Mouse (Mus musculus) spleen, postnatal 14 days (tissue): Measurements from ENCODE around the gene Usp15.

ENCODE experiments used
- DNase-seq, 2 experiments: peaks; one replicate each; pipeline ENCODE4 v3.0.0; 2021 to 2022; ENCODE audit warnings: low spot score in 2 of 2

The Usp15 gene

GRCm38 (mm10) chr10:123175771-123176170, 21.0 kb downstream of the Usp15 start:
- no peak for DNase-seq

DNA sequence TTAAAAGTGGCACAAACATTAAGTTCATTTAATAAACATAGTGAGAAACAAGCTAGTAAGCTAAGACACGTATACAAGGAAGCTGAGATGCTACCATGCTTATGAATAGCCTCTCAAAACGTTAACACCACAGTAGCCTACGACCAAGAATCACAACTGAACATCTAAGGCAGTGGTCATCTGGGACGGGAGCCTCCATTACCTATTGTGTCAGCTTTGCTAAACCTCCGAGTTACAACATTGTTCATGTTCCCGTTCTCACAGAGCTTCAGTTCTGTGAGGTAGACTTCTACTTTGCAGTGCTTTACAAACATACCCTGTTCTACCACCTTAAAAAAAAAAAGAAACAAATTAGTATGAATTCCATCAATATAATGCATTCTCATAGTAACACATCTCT, 25.9 kb downstream of the Usp15 start:
- no peak for DNase-seq

DNA sequence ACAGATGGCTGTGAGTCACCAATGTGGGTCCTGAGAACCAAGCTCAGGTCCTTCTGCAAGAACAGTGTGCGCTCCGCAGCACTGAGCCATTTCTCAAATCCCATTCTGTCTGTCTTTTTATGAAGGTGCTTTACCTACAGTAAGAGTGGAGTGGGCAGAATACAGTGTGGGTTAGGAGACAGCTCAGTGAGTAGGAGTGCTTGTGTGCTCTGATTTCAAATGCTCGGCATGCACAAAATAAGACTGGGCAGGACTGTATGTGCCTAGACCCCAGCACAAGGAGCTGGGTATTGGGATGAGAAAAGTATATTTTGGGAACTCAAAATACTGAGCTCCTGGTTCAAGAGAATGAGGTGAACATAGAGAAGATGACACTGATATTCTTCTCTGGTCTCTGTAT, 31.3 kb downstream of the Usp15 start:
- DNase-seq: no peak

- peak; percentile 30 to 44 for DNase-seq
Observed at GRCm38 (mm10) chr10:123160508-123160907, 36.3 kb downstream of the Usp15 start.

- no peak for DNase-seq
Observed at GRCm38 (mm10) chr10:123159316-123159715, 37.5 kb downstream of the Usp15 start.

DNA sequence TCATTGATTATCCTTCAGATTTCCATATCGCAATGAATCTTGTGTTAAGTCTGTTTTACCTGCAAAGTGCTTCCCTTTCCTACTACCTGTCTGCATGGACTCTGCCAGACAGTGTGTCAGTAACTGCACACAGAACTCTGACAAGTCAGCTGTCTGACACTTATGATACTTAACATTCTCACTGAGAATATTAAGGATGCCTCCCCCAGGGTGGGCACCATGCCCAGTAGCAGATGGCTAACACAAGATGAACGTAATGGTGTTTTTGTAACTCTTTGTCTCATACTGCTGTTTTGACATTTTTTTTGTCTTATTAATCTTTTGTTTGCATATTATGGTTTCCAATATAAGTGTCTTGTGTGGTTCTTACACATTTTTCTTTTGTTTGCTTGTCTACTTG, 40.4 kb downstream of the Usp15 start:
- no peak for DNase-seq

- DNase-seq: no peak
Observed at GRCm38 (mm10) chr10:123155764-123156163, 41.0 kb downstream of the Usp15 start.

GRCm38 (mm10) chr10:123153321-123153720, 43.5 kb downstream of the Usp15 start:
- no peak for DNase-seq

- no peak for DNase-seq
Observed at GRCm38 (mm10) chr10:123148025-123148814, 48.6 kb downstream of the Usp15 start.

- DNase-seq: no peak
Observed at GRCm38 (mm10) chr10:123147180-123147579, 49.6 kb downstream of the Usp15 start.

GRCm38 (mm10) chr10:123146349-123146748, 50.4 kb downstream of the Usp15 start:
- no peak for DNase-seq

- DNase-seq: no peak
Observed at GRCm38 (mm10) chr10:123144256-123144655, 52.5 kb downstream of the Usp15 start.

- no peak for DNase-seq
Observed at GRCm38 (mm10) chr10:123142395-123143050, 54.3 kb downstream of the Usp15 start.

- no peak for DNase-seq
Observed at GRCm38 (mm10) chr10:123135818-123136217, 61.0 kb downstream of the Usp15 start.

GRCm38 (mm10) chr10:123131487-123131886, 65.3 kb downstream of the Usp15 start:
- DNase-seq: no peak

- DNase-seq: no peak
Observed at GRCm38 (mm10) chr10:123120666-123121392, 76.0 kb downstream of the Usp15 start.

DNA sequence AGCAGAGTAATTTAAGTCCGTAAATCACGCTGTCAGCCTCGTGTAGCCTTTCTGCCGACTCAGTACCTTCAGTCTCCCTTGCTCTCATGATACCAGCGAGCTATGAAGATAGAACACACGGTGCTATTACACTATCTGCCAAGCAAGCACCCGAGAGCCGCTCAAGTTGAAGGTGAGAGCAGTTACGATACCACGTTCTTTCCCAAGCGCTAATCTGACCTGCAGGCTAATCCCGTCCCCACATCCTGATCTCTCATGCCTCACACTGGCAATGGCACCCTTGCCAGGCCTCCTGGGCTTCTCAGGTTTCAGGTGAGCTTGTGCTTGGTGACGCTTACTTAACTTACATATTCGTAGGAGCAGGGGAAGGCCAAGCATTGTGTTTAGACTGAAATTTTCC, 79.9 kb downstream of the Usp15 start:
- no peak for DNase-seq

- DNase-seq: no peak
Observed at GRCm38 (mm10) chr10:123113466-123113865, 83.3 kb downstream of the Usp15 start.

DNA sequence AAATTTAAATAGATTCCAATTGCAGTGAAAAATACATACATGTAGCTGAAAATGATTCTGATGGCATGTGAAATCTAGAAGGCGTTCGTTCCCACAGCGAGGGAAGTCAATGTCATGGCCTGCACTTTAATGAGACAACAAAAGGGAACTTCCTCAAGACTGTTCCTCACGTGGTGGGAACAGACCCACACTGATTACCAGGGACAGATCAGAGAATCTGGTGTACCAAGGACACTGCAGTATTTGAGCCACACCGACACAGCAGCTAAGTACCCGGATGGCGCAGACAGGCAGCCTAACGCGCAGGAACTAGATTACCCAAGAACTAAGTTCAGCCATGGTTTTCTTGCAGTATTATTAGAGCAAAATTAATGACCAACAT, 84.0 kb downstream of the Usp15 start:
- no peak for DNase-seq

- DNase-seq: no peak
Observed at GRCm38 (mm10) chr10:123112056-123112786, 84.6 kb downstream of the Usp15 start.

DNA sequence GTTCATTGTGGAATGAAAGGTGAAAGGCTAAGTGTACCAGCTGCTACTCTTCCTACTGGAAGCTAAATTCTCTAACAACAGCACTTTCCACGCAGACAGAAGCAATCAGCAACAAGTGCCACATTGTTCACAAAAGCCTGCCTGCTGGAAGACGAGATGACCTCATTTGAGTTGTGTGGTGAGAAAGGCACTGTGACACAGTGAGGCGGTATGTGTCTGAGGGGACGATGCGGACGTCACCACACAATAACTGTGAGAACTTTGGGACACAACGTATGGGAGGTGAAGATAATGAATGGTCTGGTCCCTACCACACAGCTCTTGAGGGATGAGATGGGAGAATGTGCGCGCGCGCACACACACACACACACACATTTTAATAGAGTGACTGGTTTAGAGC, 86.2 kb downstream of the Usp15 start:
- DNase-seq: no peak

DNA sequence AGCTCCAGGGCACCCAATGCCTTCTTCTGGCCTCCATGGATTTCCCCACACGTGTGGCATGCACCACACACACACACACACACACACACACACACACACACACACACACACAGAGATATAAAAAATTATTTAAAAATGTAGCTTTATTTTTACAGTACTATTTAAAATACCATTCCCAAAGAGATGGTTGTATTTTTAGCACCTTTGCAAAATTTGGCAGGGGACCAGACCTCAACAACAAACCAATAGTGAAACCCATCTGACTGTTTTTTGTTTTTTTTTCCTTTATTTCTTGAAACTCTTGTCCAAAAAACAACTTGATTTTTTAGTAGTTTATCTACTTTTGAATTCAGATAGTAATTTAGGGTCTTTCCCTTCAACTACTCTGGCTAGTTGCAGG, 88.3 kb downstream of the Usp15 start:
- no peak for DNase-seq
